Mouse (Mus musculus) layer of hippocampus, postnatal 10 days (tissue): ENCODE results near the gene Fgfr1op. TPM values are rescaled to one million over a fixed set of nuclear protein-coding genes. Genes with fewer than 3 reads are reported as not detected.

Experiments used
- DNase-seq, 2 experiments: peaks; one replicate each; pipeline ENCODE4 v3.0.0; 2021; ENCODE audit warnings: low spot score in 2 of 2
- total RNA-seq, 2 experiments: library from RNA; stranded (reverse); gene quantifications; 2 replicates each; pipeline ENCODE4 v1.2.3; 2021

Fgfr1op gene
- total RNA-seq, 2 experiments from 2014 or later, result 18.9 to 22.7 TPM

DNA sequence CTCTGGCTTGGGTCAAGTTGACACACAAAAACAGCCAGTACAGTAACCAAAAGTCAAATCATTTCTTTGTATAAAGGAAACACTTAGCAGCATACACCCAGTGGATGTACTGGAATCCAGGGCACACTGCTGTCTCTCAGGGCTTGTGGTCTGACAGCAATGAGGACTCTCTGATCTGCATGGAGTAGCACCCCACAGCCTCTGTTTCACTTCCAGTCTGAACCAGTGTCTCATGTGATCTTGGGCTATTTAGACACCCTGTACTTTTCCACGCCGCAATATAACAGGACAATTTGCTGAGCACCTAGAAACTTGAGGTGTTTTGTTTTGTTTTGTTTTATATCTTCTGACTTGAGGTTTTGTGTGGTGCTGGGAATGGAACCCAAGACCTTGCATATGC, 59.9 kb downstream of the Fgfr1op start:
- DNase-seq, result no peak

DNA sequence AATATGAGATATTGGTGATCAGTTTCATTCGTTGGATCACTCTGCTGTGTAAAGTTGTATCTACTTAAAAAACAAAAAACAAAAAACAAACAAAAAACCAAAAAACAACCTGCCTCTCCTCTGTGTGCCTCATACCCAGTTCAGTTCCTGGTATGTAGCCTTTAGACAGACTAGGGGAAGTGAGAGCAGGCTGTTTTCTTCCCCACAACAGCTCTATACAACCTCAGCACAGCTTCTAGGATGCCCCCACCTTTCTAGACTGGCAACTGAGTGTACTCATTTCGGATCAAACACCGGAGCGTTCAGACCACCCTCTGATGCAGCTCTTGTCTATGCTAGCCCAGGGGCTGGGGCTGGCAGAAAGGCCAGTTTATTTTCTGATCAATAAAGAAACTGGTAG, 60.4 kb downstream of the Fgfr1op start:
- DNase-seq, result no peak

DNA sequence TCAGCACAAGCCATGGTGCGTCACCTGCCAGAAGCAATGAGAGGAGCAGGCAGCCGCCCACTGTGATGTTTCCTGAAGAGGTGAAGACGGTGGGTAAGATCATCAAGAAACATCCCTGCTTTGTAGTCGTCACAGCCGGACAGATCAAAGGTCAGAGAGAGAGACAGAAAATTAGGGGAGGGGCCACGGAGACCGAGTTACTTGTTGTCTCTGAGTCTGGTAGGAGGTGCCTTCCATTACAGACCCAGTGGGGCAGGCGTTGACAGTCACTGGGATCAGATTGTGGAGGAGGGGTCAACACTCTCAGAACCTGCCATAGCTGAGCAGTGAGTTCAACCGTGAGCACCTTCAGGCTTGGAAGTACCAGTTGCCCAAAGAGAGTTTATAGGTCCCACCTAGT, 63.3 kb downstream of the Fgfr1op start:
- no peak for DNase-seq

DNA sequence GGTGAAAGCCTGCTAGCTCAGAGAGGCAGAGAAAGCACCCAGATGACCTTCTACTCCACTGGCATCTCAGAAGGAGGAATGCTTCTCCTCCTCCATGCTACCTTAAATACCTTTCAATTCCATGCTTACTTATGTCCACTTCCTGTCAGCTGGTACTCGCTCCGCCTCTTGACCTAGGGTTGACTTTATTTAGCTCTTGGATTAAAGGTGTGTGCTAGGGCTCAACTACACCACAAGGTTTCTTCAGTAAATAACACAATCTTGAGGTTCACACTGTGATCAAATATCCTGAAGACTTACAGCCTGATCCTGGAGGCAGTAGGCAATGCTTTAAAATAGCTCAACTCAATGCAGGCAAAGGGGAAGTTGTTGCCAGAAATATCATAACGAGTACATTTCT, 64.3 kb downstream of the Fgfr1op start:
- no peak for DNase-seq

DNA sequence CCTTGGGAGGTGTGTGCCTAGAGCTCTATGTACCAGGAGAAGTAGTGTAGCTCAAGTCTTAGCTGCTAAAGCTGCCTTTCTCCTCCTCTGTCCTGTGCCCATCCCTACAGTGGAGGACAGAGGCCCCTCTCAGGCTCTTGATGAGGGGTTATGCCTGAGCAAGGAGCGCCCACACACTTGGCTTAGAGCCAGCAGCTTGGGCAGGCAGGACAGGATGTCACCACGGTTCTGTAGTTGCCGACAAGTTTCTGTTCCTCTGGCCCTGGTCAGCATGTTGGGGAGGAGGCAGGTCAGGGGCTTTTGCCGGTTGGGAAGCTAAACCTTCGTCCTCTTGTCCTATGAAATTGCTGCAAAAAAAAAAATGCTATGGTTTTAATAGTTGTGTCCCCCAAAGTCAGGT, 66.8 kb downstream of the Fgfr1op start:
- peak; percentile 48 for DNase-seq

DNA sequence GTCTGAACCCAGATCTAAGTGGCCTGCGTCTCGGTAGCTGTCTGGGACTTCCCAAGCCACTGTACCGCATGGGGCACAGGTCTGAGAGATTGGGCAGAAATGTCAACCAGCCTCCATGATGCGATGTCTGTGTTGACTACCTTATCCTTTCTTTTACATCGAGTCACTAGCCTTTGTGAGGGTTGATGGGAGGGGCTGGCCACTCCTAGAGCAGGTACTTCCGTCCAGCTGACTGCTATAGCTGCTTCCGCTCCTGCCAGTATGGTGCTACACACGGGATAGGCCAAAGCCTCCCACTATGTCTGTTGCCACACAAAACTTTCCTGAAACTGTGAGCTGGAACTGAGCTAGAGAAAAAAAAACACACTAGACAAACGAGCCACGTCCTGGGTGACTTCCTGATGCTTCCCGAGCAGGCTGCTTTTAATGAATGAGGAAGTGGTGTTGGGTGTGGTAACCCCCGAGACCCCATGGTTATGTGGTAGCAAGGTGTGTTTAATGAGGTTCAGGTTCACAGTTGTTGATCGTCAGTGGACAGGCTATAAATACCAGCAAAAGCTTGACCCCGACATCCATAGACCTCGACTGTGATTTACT, 68.4 kb downstream of the Fgfr1op start:
- no peak for DNase-seq

DNA sequence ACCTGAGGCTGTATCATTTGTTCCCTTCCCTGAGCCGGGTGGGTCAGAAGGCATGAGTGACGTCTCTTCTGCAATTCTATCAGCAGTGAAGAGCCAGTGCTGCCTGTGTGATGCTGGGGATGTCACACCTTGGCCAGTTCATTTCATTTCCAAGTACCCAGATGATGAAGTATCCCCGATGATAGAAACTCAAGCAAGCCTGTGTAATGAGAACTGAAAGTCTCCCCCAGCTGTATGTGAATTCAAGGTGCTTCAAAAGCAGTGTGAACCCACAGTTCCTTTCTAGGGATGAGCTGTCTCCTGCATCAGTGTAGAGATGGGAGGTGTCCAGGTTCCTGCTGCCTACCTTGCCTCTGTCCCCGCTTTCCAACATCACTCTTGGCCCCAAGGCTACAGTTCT, 69.2 kb downstream of the Fgfr1op start:
- DNase-seq, result no peak

DNA sequence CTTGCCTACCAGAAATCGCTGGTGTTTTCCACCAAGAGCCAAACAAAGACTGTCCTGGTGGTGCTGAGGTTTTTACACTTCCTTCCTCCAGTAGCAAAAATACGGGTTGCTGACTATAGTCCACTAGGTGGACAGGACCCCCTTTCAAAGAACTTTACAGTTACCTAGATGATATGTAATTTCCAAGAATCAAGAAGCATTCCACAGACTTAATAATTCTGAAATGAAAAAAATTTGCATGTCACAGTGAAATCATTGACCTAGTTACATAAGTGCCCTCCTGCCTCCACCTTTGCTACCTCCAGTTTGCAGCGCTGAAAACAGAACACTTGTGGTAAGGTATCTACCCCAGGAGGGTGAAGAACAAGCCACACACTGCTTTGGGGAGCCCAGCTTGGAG, 70.4 kb downstream of the Fgfr1op start, which contains the start of gene Ccr6:
Ccr6 (plus strand) TSS at position 301 of the 400 bp plus-strand sequence.
- no peak for DNase-seq

DNA sequence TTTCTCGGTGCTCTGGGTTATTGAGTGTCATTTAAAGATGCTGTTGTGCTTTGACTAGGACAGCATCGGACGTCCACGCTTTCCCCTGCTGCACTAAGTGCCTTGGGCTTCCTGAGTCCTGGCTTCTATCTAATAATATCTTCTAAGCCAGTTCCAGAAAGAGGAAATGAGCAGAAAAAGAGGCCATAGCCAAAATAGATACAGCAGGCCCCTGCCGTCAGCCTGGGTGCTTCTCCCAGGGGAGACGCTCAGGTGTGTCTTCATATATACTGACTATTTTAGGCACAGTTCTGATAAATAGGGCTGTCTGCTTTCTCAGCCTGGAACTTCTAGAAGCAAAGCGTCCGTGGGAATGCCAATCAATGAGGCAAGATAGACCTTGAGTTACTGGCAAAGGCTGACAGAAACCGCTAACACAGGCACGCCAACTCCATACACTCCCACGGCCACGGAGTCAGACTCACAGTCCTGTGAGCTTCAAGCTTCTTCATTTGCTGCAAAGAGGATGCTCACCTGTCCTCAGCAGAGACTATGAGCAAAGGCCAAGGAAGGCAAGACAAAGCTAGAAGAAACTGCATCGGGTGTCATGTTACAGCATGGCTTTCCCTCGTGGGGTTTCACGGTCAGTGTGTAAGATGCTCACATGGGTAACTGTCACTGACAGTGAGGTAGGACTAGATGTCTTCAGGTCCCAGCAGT, 72.9 kb downstream of the Fgfr1op start:
- DNase-seq, result no peak

DNA sequence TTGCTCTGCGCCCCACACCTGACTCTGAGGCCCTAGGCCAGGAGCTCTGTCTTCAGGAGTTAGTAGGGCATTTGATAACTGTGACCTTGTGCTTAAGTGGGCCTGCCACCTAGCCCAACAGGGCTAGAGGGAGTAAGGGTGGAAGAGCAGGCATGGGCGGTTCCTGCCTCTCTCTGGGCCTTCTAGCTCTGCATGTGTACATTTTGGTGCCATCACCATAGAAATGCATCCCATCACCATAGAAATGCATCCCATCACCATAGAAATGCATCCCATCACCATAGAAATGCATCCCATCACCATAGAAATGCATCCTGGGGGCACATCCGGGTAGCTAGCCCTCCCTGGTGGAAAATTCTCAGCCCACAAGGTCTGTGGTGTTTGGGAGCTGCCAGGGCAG, 74.3 kb downstream of the Fgfr1op start:
- DNase-seq, result no peak

DNA sequence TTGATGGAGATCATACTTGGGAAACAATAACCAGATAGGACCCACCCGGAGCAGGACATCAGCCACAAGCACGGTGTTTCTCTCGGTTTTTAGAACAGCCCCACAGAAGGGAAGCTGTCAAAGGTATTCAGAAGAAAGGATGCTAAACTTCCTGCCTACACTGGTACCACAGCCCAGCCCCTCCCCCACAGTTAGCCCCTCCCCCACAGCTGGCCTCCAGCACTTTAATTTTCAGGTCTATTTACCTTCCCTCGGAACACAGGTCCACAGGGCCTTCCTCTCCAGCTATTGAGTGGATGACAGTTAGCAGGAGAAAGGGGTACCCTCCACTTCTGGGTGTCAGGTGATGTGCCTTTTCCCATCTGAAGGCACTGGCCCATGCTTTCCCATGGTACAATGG, 75.2 kb downstream of the Fgfr1op start:
- DNase-seq, result no peak

DNA sequence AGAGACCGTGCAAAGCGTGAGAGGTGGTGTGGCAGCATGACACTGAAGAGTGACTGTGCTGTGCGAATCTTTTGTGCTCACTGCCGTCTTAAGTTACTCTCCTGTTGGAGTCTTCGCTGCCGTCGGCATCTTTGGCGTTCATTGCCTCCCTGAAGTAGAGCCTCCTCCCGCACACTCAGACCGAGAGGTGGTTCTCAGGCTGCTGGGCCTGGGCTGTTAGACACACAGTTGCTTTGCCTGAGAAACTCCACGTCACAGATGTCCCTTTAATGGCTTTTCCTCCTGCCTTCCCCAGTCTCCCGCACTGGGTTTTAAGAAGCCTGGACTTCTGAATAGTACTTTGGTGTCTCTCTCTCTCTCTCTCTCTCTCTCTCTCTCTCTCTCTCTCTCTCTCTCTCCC, 76.3 kb downstream of the Fgfr1op start:
- DNase-seq, result no peak

DNA sequence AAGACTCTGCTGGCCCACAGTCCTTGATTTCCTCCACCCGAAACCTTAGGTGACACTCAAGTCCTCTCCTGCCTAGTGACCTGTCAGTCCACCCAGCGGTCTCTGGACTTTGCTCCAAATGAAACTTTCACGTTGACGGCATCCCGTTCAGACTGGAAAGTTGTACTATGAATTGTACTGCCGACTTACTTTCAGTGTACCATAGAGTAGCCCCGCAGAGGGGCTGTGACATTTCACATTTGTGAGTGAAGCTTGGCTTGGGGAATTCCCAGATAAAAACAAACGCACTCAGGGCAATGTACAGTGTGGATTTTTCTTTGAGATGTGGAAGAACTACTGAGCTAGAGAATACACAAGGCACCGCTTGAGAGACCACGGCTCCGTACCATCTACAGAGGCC, 76.9 kb downstream of the Fgfr1op start:
- no peak for DNase-seq

DNA sequence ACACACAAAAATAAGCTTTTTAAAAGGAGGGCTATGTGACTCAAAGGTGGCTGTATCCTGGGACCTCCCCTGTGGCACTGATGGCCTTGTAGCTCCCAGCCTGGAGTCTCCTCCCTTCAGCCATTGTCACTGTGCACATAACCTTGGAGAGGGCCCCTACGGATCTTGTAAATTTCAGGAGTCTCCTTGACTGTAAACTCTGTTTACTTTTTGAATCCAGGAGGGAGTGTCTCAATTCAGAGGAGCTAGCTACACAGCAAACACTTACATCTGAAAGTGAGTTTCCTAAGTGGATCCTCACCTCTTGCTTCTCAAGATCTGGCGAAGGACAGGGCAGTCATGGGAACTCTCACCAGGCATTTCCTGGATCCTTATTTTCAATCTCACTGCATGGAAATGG, 78.8 kb downstream of the Fgfr1op start:
- no peak for DNase-seq

DNA sequence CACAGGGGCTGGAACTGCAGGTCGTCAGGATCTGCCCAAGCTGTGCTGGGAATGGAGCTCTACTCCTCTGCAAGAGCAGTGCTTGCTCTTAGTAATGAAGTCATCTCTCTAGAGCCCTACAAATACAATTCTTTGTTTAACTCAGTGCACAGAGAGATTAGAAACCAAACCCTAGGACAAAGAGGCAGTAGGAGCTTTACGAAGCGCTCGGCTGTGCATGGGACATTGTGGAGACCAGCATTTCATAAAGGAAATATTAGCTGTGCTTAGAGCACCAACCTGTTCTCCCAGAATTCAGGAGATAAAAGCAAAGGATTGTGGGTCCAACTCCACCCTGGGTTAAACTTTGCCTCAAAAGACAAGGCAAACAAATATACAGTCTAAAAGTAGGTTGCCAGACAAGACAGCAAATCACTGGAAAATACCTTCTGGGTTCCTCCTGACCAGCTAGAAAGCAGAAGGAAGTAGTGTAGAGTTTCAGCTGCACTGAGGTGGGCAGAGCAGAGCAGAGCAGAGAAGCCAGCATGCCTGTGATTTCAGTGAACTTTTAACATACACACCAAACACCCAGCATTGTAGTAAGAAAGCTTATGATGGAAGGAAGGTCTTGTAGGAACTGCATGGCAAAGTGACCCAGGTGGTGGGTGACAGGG, 80.9 kb downstream of the Fgfr1op start:
- no peak for DNase-seq

Other genes with a start within 250 kb of the Fgfr1op start
- gene Tagap, start 239.5 kb upstream of the Fgfr1op start, total RNA-seq, result 1 to 10 TPM; 4.8 to 5.4 TPM
- gene Rsph3a, start 219.9 kb upstream of the Fgfr1op start, total RNA-seq, result 10 to 100 TPM; 33.2 to 35.0 TPM
- under 1 TPM in 1 of 2 experiments, not detected in 1; 0.39 TPM for gene Gm49673, start 17.7 kb upstream of the Fgfr1op start, total RNA-seq
- 1 to 10 TPM; 6.2 to 6.8 TPM for gene Rnaset2a, start 17.4 kb upstream of the Fgfr1op start, total RNA-seq
- under 1 TPM in 1 of 2 experiments, not detected in 1; 0.27 TPM for gene Ccr6, start 70.5 kb downstream of the Fgfr1op start, total RNA-seq
- gene Mpc1, start 117.4 kb downstream of the Fgfr1op start, total RNA-seq, result 100 to 1,000 TPM; 147 to 163 TPM
- gene Sft2d1, start 145.6 kb downstream of the Fgfr1op start, total RNA-seq, result 10 to 100 TPM; 64.9 to 67.6 TPM
- gene Prr18, start 172.0 kb downstream of the Fgfr1op start, total RNA-seq, result 10 to 100 TPM in 1 of 2 experiments, 1 to 10 TPM in 1; 9.3 to 11.1 TPM
- gene T2, start 190.5 kb downstream of the Fgfr1op start, total RNA-seq, result under 1 TPM; 0.87 to 0.89 TPM